28 mouse cellular contexts compared by ENCODE assay signal in genomic region chr9:15804296-15804695, GRCm38 (mm10).
DNase-seq lines count a peak whose midpoint lies in the region; ATAC-seq and TF ChIP-seq lines count a peak whose summit lies in the region.
"Had no signal": no experiment of that assay in that cellular context is flagged by ENCODE, and none has a peak within 500 bp of the region (broad histone marks: within the 10 kb centered on the region; RNA-seq: fewer than 3 reads in every experiment).

No protein-coding gene starts in this region.

- TF ChIP-seq POLR2A in heart, adult 2 months (IDR thresholded peaks at IDR 0.05; ENCODE audit: insufficient read depth, low read depth, low read length): no peak
- no peak for TF ChIP-seq POLR2A in MEL (IDR thresholded peaks at IDR 0.05; ENCODE audit: control insufficient read depth in 1 of 2, insufficient read depth in 1 of 2, low read depth in 1 of 2, low read length in 2 of 2, poor library complexity in 1 of 2)

- no peak for TF ChIP-seq RAD21 in MEL (IDR thresholded peaks at IDR 0.05; ENCODE audit: low read depth, low read length)

- no peak for ATAC-seq in heart, embryonic 12.5 days (ENCODE audit: insufficient number of reproducible peaks, low FRiP score)
- no peak for ATAC-seq in forebrain, embryonic 13.5 days
- ATAC-seq: CD4-positive, CD25-positive, alpha-beta regulatory T cell, adult 4 months; forebrain, embryonic 14.5 days; forebrain, embryonic 16.5 days had no signal

- no peaks in the 10 kb centered on the region for H3K27me3 ChIP-seq in heart, embryonic 10.5 days (ENCODE audit: insufficient read depth, poor library complexity, severe bottlenecking)
- no peaks in the 10 kb centered on the region for H3K27me3 ChIP-seq in heart, adult 2 months (ENCODE audit: control insufficient read depth, insufficient read depth, low read length)
- H3K27me3 ChIP-seq in heart, embryonic 12.5 days (replicated peaks): no peaks in the 10 kb centered on the region
- no peaks in the 10 kb centered on the region for H3K27me3 ChIP-seq in MEL (ENCODE audit: control insufficient read depth in 1 of 2, insufficient read depth in 2 of 2, low read length in 2 of 2)
- H3K27me3 ChIP-seq in forebrain, embryonic 13.5 days: no peaks in the 10 kb centered on the region
- H3K27me3 ChIP-seq: CH12.LX; embryonic facial prominence, embryonic 13.5 days; embryonic facial prominence, embryonic 15.5 days had no signal

- H3K9ac ChIP-seq in heart, adult 2 months (ENCODE audit: low read depth, low read length): no peak overlapping the region
- H3K9ac ChIP-seq in heart, embryonic 12.5 days: no peak overlapping the region
- H3K9ac ChIP-seq in MEL (ENCODE audit: control insufficient read depth, low read depth, low read length, poor library complexity, severe bottlenecking): no peak overlapping the region
- no peak overlapping the region for H3K9ac ChIP-seq in forebrain, embryonic 13.5 days
- H3K9ac ChIP-seq: embryonic facial prominence, embryonic 13.5 days; embryonic facial prominence, embryonic 15.5 days had no signal

- H3K36me3 ChIP-seq in heart, embryonic 10.5 days: no peaks in the 10 kb centered on the region
- no peaks in the 10 kb centered on the region for H3K36me3 ChIP-seq in heart, adult 2 months (ENCODE audit: control insufficient read depth, insufficient read depth, low read length)
- H3K36me3 ChIP-seq in heart, embryonic 12.5 days: no peaks in the 10 kb centered on the region
- H3K36me3 ChIP-seq in MEL (ENCODE audit: control insufficient read depth in 1 of 2, insufficient read depth in 2 of 2, low read length in 2 of 2): no peaks in the 10 kb centered on the region
- H3K36me3 ChIP-seq in forebrain, embryonic 13.5 days (ENCODE audit: poor library complexity, severe bottlenecking): no peaks in the 10 kb centered on the region
- H3K36me3 ChIP-seq: embryonic facial prominence, embryonic 13.5 days; embryonic facial prominence, embryonic 15.5 days; forebrain, embryonic 10.5 days; G1E had no signal

- 73% methylated on average over 2 of the region's 2 CpGs for WGBS in heart, embryonic 10.5 days
- 35% methylated on average over 2 of the region's 2 CpGs for WGBS in heart, adult 2 months
- 53% methylated on average over 2 of the region's 2 CpGs for WGBS in heart, embryonic 12.5 days
- 83% methylated on average over 2 of the region's 2 CpGs for WGBS in forebrain, embryonic 13.5 days

- no peak for TF ChIP-seq EP300 in heart, adult 2 months (IDR thresholded peaks at IDR 0.05; ENCODE audit: insufficient read depth, low read depth, low read length)
- TF ChIP-seq EP300 in MEL (IDR thresholded peaks at IDR 0.05; ENCODE audit: low read depth in 1 of 2, low read length in 2 of 2): no peak

- no peak for TF ChIP-seq CTCF in heart, adult 2 months (IDR thresholded peaks at IDR 0.05)
- no peak for TF ChIP-seq CTCF in MEL (IDR thresholded peaks at IDR 0.05 in 2 of 3, conservative IDR thresholded peaks at IDR 0.05 in 1 of 3; ENCODE audit: control insufficient read depth in 1 of 3, insufficient read depth in 1 of 3, low read depth in 2 of 3, low read length in 3 of 3, poor library complexity in 1 of 3, severe bottlenecking in 1 of 3)

- no peaks in the 10 kb centered on the region for H3K79me2 ChIP-seq in heart, adult 2 months (replicated peaks; ENCODE audit: control insufficient read depth, insufficient read depth, low read length)
- no peaks in the 10 kb centered on the region for H3K79me2 ChIP-seq in MEL (ENCODE audit: control insufficient read depth, insufficient read depth, low read length, poor library complexity)

- intact Hi-C loops in heart, adult 2 months (cut with DNase I): no loop called here
- intact Hi-C loops in heart, postnatal 14 days (cut with DNase I): no loop called here

- peak; percentile 94 for DNase-seq in heart, adult 11 months
- DNase-seq in heart, embryonic 10.5 days (ENCODE audit: low spot score): no peak
- DNase-seq in heart, adult 2 months: peak in 1 of 2 experiments; percentile 21
- peak; percentile 15 to 21 for DNase-seq in heart, adult 9 months (ENCODE audit: low spot score in 2 of 2)
- no peak for DNase-seq in heart, postnatal 14 days
- DNase-seq in MEL (ENCODE audit: low read depth, low spot score): no peak
- DNase-seq: adrenal gland, adult 2 months; adrenal gland, postnatal 10 days; adrenal gland, postnatal 25 days; B cell, adult 2 months; cerebellum, adult 11 months; cerebellum, adult 18-20 months; cerebellum, adult 8-10 months; cerebellum, adult 9-11 months; cerebellum, postnatal 14 days; cerebellum, postnatal 36 days; embryo, embryonic 11 days had no signal

- H3K4me3 ChIP-seq in heart, embryonic 10.5 days: no peak overlapping the region
- H3K4me3 ChIP-seq in heart, adult 2 months: no peak overlapping the region
- no peak overlapping the region for H3K4me3 ChIP-seq in heart, embryonic 12.5 days
- H3K4me3 ChIP-seq in MEL (ENCODE audit: control insufficient read depth in 1 of 2, insufficient read depth in 1 of 2, low read depth in 2 of 2, low read length in 2 of 2): no peak overlapping the region
- H3K4me3 ChIP-seq in forebrain, embryonic 13.5 days: no peak overlapping the region
- H3K4me3 ChIP-seq: embryonic facial prominence, embryonic 13.5 days; embryonic facial prominence, embryonic 15.5 days; erythroblast, embryonic 14.5 days; forebrain, embryonic 10.5 days had no signal

- no peaks in the 10 kb centered on the region for H3K9me3 ChIP-seq in heart, embryonic 10.5 days
- H3K9me3 ChIP-seq in heart, embryonic 12.5 days (replicated peaks): no peaks in the 10 kb centered on the region
- H3K9me3 ChIP-seq in MEL (replicated peaks; ENCODE audit: insufficient read depth, low read length): 0 out of 2 replicates have a peak, but pooled peaks cover 2% of the 10 kb centered on the region
- no peaks in the 10 kb centered on the region for H3K9me3 ChIP-seq in forebrain, embryonic 13.5 days (replicated peaks)
- H3K9me3 ChIP-seq: embryonic facial prominence, embryonic 13.5 days; embryonic facial prominence, embryonic 15.5 days; forebrain, embryonic 10.5 days; G1E had no signal

- no peak overlapping the region for H3K4me2 ChIP-seq in heart, embryonic 12.5 days
- no peak overlapping the region for H3K4me2 ChIP-seq in forebrain, embryonic 13.5 days
- H3K4me2 ChIP-seq: embryonic facial prominence, embryonic 13.5 days; embryonic facial prominence, embryonic 15.5 days had no signal

- no peak overlapping the region for H3K27ac ChIP-seq in heart, embryonic 10.5 days
- H3K27ac ChIP-seq in heart, adult 2 months: peak overlapping the region; percentile 17; the same call in 1 of the 2 replicates
- no peak overlapping the region for H3K27ac ChIP-seq in heart, embryonic 12.5 days (ENCODE audit: poor library complexity, severe bottlenecking)
- H3K27ac ChIP-seq in MEL (ENCODE audit: control insufficient read depth, low read depth, low read length): no peak overlapping the region
- H3K27ac ChIP-seq in forebrain, embryonic 13.5 days: no peak overlapping the region
- H3K27ac ChIP-seq: embryonic facial prominence, embryonic 13.5 days; embryonic facial prominence, embryonic 15.5 days; forebrain, embryonic 10.5 days had no signal

- no peaks in the 10 kb centered on the region for H3K4me1 ChIP-seq in heart, embryonic 10.5 days
- peaks cover 2% of the 10 kb centered on the region; the same call in 1 of the 2 replicates for H3K4me1 ChIP-seq in heart, adult 2 months (ENCODE audit: control insufficient read depth, insufficient read depth, low read length)
- no peaks in the 10 kb centered on the region for H3K4me1 ChIP-seq in heart, embryonic 12.5 days (replicated peaks)
- H3K4me1 ChIP-seq in MEL (ENCODE audit: control insufficient read depth in 1 of 2, insufficient read depth in 2 of 2, low read length in 2 of 2): peaks cover 0 to 3% of the 10 kb centered on the region in 2 experiments; a peak in 1 of 4 replicates
- no peaks in the 10 kb centered on the region for H3K4me1 ChIP-seq in forebrain, embryonic 13.5 days
- H3K4me1 ChIP-seq: embryonic facial prominence, embryonic 13.5 days; embryonic facial prominence, embryonic 15.5 days; forebrain, embryonic 10.5 days had no signal

TF ChIP-seq in MEL, 35 proteins besides CTCF, POLR2A, EP300 and RAD21:
- no peak for TF ChIP-seq GABPA (IDR thresholded peaks at IDR 0.05; ENCODE audit: low read depth, low read length)
- no peak for TF ChIP-seq TAL1 (IDR thresholded peaks at IDR 0.05; ENCODE audit: low read length)
- TF ChIP-seq MAX (IDR thresholded peaks at IDR 0.05; ENCODE audit: low read length): no peak
- TF ChIP-seq SIN3A (IDR thresholded peaks at IDR 0.05; ENCODE audit: low read length): no peak
- peak; percentile 28; the same call in 1 of the 2 replicates for TF ChIP-seq TCF12 (IDR thresholded peaks at IDR 0.05; ENCODE audit: low read depth, low read length)
- no peak for TF ChIP-seq MXI1 (IDR thresholded peaks at IDR 0.05; ENCODE audit: low read depth, low read length)
- no peak for TF ChIP-seq MYB (IDR thresholded peaks at IDR 0.05; ENCODE audit: low read depth, low read length)
- TF ChIP-seq ZKSCAN1 (IDR thresholded peaks at IDR 0.05; ENCODE audit: low read depth, low read length): no peak
- TF ChIP-seq MEF2A (IDR thresholded peaks at IDR 0.05; ENCODE audit: extremely low read depth, insufficient replicate concordance, low read depth, low read length, poor library complexity, severe bottlenecking): no peak
- no peak for TF ChIP-seq ZNF384 (IDR thresholded peaks at IDR 0.05; ENCODE audit: low read depth, low read length)
- TF ChIP-seq GATA1 (IDR thresholded peaks at IDR 0.05; ENCODE audit: low read depth, low read length): no peak
- peak; percentile 22; the same call in 1 of the 2 replicates for TF ChIP-seq ETS1 (IDR thresholded peaks at IDR 0.05; ENCODE audit: low read depth, low read length)

Comparison
In these comparisons a context has a peak if more than half of its experiments do, and no peak if none do; other contexts are left out.
1. DNase-seq: peak in heart, adult 11 months (single experiment) and heart, adult 9 months (2 of 2); none in heart, embryonic 10.5 days (single experiment), heart, postnatal 14 days (0 of 2) and MEL (single experiment).